Mouse (Mus musculus): ENCODE measurements around the gene Tpt1.

Tpt1 gene

DNA sequence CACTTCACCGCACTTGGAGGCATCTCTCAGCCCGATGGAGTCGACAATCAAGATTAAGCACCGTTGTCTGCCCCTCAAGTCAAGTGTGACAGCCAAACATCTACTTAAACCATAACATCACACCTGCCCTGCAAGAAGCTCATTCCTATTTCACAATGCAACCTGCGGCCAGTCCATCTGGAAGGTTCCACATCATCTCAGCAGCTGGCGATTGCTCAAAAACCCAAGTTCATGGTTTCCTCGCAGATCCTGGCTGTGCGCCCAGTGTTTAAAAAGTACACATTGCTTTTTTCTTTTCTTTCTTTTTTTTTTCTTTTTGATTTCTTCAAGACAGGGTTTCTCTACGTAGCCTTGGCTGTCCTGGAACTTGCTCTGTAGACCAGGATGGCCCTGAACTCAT, 28.7 kb downstream of the Tpt1 start:
- no peak for DNase-seq (ENCODE audit: low read depth in 1 of 2, low spot score in 2 of 2)

DNA sequence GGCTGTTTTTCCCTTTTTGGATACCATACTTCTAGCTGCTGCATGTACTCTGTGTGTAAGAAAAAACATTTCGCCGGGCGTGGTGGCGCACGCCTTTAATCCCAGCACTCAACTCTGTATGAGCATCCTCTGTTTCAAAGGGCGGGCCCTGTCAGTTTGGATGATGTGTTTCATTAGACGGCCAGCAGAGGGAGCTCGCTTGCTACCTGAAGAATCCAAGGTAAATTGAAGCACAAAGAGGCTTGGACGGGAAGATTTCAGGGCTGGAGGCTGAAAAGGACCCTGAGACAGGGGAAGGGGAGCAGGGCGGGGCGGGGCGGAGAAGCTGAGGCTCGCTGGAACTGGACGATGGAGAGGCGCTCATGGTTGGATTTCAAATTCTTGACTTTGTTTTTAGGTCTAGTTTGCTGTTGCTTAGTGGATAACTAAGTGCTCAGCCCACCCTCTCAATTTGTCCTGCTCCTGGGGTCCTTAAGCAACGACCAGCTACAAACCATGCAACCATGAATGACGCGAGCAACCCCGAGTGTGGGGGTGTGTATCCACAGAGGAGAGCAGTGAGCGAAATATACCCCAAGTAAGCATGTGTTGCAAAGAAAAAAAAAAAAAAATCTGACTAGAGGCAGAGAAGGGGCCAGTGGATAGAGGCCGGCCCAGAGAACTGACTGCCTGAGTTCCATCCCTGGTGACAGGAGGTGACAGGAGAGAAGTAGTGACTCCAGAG, 31.6 kb downstream of the Tpt1 start:
- peak in 1 of 2 experiments; percentile 49 for DNase-seq (ENCODE audit: low read depth in 1 of 2, low spot score in 2 of 2)

DNA sequence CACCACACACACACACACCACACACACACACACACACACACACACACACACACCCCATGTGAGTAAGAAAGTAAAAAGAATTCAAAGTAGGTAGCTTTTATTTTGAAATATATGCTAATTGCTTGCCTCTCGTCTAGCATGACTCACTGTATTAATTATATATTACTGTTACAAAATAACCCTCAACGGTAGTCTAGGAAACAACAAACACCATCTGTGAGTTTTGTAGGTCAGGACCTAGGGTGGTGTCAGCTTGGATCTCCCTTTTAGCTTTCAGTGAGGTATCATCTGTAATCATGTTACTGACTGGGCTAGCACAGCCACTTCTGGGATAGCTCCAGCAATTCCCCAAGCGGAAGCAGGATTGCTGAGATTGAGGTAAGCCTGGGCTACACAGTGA, 32.4 kb downstream of the Tpt1 start:
- no peak for DNase-seq (ENCODE audit: low read depth in 1 of 2, low spot score in 2 of 2)

DNA sequence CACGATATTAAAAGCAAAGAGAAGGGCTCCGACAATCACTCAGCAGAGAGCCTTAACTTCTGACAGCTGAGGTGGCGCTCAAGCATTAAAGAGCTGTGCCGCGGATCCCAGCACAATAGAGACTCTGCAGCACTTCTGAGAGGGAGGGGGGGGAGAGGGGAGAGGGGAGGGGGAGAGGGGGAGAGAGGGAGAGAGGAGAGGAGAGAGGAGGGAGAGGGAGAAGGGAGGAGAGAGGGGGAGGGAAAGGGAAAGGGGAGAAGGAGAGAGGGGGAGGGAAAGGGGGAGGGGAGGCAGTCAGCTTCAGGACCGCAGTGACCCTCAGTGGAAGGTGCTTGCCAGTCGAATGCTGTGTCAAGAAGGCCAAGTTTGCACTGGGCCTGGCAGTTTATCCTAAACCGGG, 34.1 kb downstream of the Tpt1 start:
- DNase-seq (ENCODE audit: low read depth in 1 of 2, low spot score in 2 of 2), result no peak

DNA sequence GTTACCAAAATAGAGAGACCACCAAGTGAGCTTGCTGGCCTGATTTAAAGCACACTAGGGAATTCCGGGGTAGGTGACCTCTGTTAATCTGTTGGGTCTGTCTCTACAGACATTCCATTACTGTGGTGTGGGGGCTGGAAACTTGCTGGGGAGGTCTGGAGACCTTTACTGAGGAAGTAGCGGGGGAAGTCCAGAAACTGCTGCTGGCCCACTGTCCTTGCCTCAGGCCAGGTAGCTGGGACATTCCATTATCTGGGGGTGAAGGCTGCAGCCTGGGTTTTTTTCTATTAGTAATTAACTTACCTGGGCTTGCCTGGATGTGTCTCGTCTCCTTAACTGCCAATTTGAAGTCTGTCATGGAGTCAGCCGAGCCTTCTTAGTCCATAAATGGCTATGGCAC, 37.0 kb downstream of the Tpt1 start:
- no peak for DNase-seq (ENCODE audit: low read depth in 1 of 2, low spot score in 2 of 2)

DNA sequence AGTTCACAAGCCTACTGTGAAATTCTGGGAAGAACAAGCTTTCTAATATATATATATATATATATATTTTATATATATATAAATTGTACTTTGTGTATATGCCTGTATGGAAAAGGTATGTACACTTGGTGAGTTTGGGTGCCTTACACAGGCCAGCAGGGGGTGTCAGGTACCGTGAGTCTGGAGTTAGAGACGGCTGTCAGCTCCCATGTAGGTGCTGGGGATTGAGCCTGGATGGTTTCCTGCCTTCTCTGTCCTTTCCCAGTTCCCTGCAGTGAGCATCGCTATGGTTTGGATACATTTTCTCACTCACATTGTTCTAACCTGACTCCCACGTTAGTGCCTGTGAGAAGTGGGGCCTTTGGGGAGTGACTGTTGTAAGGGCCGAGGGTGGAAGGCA, 38.4 kb downstream of the Tpt1 start:
- no peak for DNase-seq (ENCODE audit: low read depth in 1 of 2, low spot score in 2 of 2)

DNA sequence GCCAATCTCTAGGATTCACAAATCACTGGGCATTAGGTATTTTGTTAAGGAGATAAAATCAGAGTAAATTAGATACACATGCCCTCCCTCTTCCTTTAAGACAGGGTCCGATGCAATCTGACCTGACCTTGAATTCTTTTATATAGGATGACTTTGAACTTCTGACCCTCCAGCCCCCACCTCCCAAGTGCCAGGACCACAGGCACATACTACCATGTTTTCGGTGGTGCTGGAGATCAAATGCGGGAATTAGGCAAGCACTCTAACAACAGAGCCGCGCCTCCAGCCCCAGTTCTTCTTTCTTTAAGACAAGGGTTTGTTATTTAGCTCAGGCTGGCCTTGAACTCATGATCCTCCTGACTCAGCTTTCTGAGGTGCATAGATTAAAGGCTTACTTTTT, 39.0 kb downstream of the Tpt1 start:
- no peak for DNase-seq (ENCODE audit: low read depth in 1 of 2, low spot score in 2 of 2)

DNA sequence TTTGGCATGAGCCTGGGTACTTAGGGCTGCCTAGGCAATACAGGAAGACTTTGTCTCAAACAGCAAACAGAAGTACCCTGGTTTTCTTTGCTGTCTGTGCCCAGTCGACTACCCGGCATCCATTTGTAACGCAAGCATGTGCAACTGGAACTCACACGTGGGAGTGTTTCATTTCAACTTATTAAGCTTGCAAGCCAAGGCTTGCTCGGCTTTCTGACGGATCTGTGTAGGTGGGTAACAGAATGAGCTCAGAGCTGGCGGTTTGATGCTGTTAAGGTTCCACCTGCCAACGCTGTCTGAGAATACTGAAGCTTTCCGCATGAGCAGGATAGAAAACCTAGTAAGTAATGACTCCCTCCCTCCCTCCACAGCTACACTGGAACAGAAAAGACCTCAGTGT, 47.2 kb downstream of the Tpt1 start:
- DNase-seq (ENCODE audit: low read depth in 1 of 2, low spot score in 2 of 2), result no peak
